16 mouse cellular contexts compared by ENCODE assay signal in genomic region chr8:64738916-64739315, GRCm38 (mm10).
"Had no signal": no experiment of that assay in that cellular context is flagged by ENCODE, and none has a peak within 500 bp of the region (broad histone marks: within the 10 kb centered on the region; RNA-seq: fewer than 3 reads in every experiment).

No protein-coding gene starts in this region.

- H3K36me3 ChIP-seq: liver, embryonic 13.5 days had no signal

- H3K27ac ChIP-seq: layer of hippocampus, adult 2 months; limb, embryonic 12.5 days; liver, embryonic 13.5 days; macrophage; midbrain, embryonic 12.5 days had no signal

- ATAC-seq: liver, postnatal 0 days; midbrain, embryonic 16.5 days had no signal

- H3K4me2 ChIP-seq: limb, embryonic 12.5 days; liver, embryonic 13.5 days; midbrain, embryonic 12.5 days had no signal

- H3K9ac ChIP-seq: limb, embryonic 12.5 days; liver, embryonic 13.5 days; liver, postnatal 0 days; midbrain, embryonic 12.5 days had no signal

- H3K4me1 ChIP-seq: limb, embryonic 12.5 days had no signal

- H3K27me3 ChIP-seq: limb, embryonic 12.5 days; liver, embryonic 13.5 days; megakaryocyte, embryonic 14.5 days; midbrain, embryonic 12.5 days had no signal

- H3K9me3 ChIP-seq: limb, embryonic 12.5 days; liver, embryonic 13.5 days; megakaryocyte, embryonic 14.5 days; midbrain, embryonic 12.5 days had no signal

- H3K4me3 ChIP-seq: layer of hippocampus, adult 2 months; limb, embryonic 12.5 days; liver, embryonic 13.5 days; megakaryocyte, embryonic 14.5 days; midbrain, embryonic 12.5 days had no signal

- DNase-seq: kidney, adult 8-10 months; kidney, postnatal 10 days; kidney, postnatal 4 days; liver; liver, embryonic 13.5 days; liver, postnatal 0 days; right cerebral cortex, postnatal 4 days; spleen, adult 18-20 months; thymus, adult 18-20 months; thymus, postnatal 14 days had no signal
